Mouse (Mus musculus) spleen, adult 10 weeks (tissue): ENCODE data around the gene Tom1l1. TPM values are rescaled to one million over a fixed set of nuclear protein-coding genes. Genes with fewer than 3 reads are reported as not detected.

Source experiments
- polyA plus RNA-seq: library from polyadenylated mRNA; stranded (reverse); fragments of 350-450 nt; fragmentation: Illumina TruSeq; extraction: RNeasy Lipid Tissue Mini Kit (QIAGEN cat#74804); gene quantifications from one replicate; pipeline ENCODE4 v1.2.3, GENCODE M21; 2015; ENCODE audit warnings: low replicate concordance; ENCODE audit not compliant: insufficient read depth

Tom1l1 gene
- polyA plus RNA-seq: 8.2 TPM

DNA sequence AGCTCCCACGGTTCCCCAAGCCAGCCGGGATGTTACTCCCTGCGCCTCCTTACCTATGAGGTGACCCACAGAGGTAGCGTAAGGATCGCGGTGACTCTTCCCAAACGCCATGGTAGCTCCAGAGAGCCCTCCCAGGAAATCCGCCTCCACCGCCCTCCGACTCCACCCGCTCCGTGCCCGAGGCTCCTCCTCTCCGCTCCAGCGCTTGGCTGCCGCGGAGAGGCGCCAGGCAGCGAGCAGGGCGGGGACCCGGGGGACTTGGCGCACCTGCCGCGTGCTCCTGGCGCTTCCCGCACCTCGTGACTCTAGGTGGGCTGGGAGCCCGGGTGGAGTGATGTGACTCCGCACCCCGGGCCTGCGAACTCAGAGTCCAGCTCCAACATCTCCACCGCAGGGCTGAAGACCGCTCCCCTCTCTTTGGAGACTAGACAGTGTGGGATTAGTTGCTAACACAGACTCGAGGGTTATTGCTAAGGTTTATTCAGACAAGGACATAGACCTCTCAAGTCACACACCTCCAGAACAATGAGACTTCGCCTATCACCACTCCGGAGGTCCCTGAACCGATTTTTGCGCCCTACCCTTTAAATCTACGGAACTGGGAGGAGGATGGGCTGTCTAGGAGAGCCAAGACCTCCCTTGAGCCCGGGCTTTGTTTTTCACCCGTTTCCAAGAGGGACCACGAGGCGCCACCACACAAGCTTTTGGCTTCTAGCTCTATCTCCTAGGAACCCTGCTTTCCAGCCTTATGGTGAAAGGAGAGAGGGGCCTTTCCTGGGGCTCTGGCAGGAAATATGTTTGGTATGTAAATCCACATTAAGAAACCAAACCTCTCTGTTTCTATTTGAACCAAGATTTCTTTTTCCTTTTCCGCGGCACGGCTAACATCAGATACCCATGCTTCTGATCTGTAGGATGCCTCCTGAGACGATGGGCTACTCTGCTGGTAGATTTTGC lies at the start of gene Tom1l1:
Tom1l1 (minus strand) TSS at position 907 of the 957 bp plus-strand sequence.

GRCm38 (mm10) chr11:90637440-90638311 lies 50.5 kb downstream of the Tom1l1 start, which contains the start of the genes Stxbp4 and Cox11:
Gene Stxbp4 (minus strand): TSS chr11:90638084.
Gene Cox11 (plus strand): TSS chr11:90638173.

Other genes starting within 250 kb of the Tom1l1 start
- gene Stxbp4, start 50.3 kb downstream of the Tom1l1 start, polyA plus RNA-seq: 4.4 TPM
- gene Cox11, start 50.2 kb downstream of the Tom1l1 start, polyA plus RNA-seq: 19.9 TPM